Mouse (Mus musculus) brain, adult 2 months (tissue): ENCODE data around the gene Fggy.
A peak's percentile ranks its signal among the peaks of the same experiment; 100 is the strongest.

ENCODE experiments used
- DNase-seq: peaks from one replicate; pipeline ENCODE4 v3.0.0; 2011; ENCODE audit warnings: low read depth, low spot score

Gene Fggy

GRCm38 (mm10) chr4:95899926-95900712 lies 342.8 kb downstream of the Fggy start:
- no peak for DNase-seq

GRCm38 (mm10) chr4:95900815-95901214 lies 343.5 kb downstream of the Fggy start:
- DNase-seq: no peak

- DNase-seq: no peak
Observed at GRCm38 (mm10) chr4:95906141-95906540, 348.8 kb downstream of the Fggy start.

GRCm38 (mm10) chr4:95909689-95910654 lies 352.7 kb downstream of the Fggy start:
- no peak for DNase-seq

GRCm38 (mm10) chr4:95913026-95913425 lies 355.7 kb downstream of the Fggy start:
- DNase-seq: peak; percentile 33

- DNase-seq: peak; percentile 38
Observed at GRCm38 (mm10) chr4:95915628-95916579, 358.6 kb downstream of the Fggy start.

- DNase-seq: peak; percentile 56
Observed at GRCm38 (mm10) chr4:95917703-95918102, 360.4 kb downstream of the Fggy start.

GRCm38 (mm10) chr4:95920448-95920847 lies 363.1 kb downstream of the Fggy start:
- no peak for DNase-seq

- peak; percentile 83 for DNase-seq
Observed at GRCm38 (mm10) chr4:95924210-95925184, 367.2 kb downstream of the Fggy start.

GRCm38 (mm10) chr4:95928846-95929245 lies 371.5 kb downstream of the Fggy start:
- DNase-seq: no peak

GRCm38 (mm10) chr4:95929936-95930335 lies 372.6 kb downstream of the Fggy start:
- no peak for DNase-seq

- DNase-seq: peak; percentile 12
Observed at GRCm38 (mm10) chr4:95931331-95931730, 374.0 kb downstream of the Fggy start.

GRCm38 (mm10) chr4:95933801-95934356 lies 376.6 kb downstream of the Fggy start:
- no peak for DNase-seq

GRCm38 (mm10) chr4:95934384-95935035 lies 377.2 kb downstream of the Fggy start:
- DNase-seq: no peak

- no peak for DNase-seq
Observed at GRCm38 (mm10) chr4:95938701-95939100, 381.4 kb downstream of the Fggy start.

GRCm38 (mm10) chr4:95947896-95948295 lies 390.6 kb downstream of the Fggy start:
- peak; percentile 55 for DNase-seq

- DNase-seq: no peak
Observed at GRCm38 (mm10) chr4:95953328-95953727, 396.0 kb downstream of the Fggy start.

GRCm38 (mm10) chr4:95966928-95967724 lies 409.8 kb downstream of the Fggy start, which contains the start of gene Hook1:
TSS of gene Hook1 (plus strand) at chr4:95967240.
- peak; percentile 100 for DNase-seq
